Mouse (Mus musculus): Measurements from ENCODE around the gene Fdx1. TPM values are rescaled to one million over a fixed set of nuclear protein-coding genes. Genes with fewer than 3 reads are reported as not detected.

Fdx1 gene
- total RNA-seq, 2 experiments from 2014 or later, result 12.6 to 14.4 TPM

DNA sequence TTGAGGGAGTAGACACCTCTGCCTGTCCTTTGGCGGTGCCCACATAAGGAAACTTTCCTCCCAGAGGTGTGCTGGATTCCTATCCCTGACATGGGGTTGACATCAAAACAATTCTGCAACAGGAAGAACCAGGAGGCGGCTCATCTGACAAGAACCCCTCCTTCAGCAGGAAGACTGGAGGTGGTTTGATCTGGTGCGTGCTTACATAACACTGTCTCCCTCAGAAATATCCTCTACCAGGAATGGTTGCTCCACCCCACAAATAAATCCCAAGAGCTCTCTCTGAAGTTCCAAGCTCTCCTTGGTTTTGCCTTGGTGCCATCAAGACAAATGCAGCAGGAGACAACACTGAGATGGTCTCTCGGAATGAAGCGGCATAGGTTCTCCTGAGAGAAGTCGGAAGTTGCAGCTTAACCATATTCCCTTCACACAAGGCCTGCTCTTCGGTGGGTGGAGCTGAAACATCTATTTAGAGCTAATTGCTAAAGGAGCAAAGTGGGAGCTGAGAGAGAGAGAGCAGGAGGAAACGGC, 38.7 kb downstream of the Fdx1 start:
- intact Hi-C loops (cut with DNase I), result no loop called here
- DNase-seq (ENCODE audit: extremely low spot score in 1 of 2, low spot score in 2 of 2), result no peak

DNA sequence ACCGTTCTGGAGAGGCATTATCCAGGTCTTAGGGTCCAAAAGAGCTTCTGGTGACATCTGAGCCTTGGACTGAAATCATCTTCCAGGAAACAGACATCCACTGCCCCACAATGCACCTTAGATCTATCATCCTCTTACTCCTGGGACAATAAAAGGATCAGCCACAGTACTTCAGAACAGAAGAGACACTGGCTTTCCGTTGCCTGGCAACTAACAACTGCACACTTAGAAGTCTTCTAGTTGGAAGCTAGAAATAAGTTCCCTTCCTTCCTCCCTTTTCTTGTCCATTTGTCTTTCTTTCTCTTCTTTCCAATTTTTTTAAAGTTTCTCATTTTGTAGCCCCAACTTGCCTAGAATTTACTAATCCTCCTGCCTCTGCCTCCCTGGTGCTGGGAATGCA, 40.6 kb downstream of the Fdx1 start:
- no peak for DNase-seq (ENCODE audit: extremely low spot score in 1 of 2, low spot score in 2 of 2)
- intact Hi-C loops (cut with DNase I), result no loop called here

DNA sequence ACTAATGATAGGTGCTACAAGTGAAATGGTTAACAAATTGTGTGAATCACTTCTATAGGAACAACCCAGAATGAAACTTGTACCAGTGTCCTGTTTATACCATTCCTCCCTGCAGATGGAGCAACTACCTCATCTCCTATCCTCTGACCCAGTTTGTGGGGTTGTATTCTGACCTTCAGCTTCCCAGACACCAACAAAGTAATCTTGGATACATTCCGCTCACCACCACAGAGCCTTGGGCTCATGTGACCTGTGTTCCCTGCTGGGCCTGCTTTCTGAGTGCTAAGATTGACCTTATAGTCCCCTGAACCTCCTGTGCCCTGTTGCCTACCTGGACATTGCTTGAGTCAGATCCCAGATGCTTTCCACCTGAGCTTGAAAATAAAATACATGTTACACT, 47.8 kb downstream of the Fdx1 start:
- DNase-seq (ENCODE audit: extremely low spot score in 1 of 2, low spot score in 2 of 2), result no peak
- intact Hi-C loops (cut with DNase I), result no loop called here

DNA sequence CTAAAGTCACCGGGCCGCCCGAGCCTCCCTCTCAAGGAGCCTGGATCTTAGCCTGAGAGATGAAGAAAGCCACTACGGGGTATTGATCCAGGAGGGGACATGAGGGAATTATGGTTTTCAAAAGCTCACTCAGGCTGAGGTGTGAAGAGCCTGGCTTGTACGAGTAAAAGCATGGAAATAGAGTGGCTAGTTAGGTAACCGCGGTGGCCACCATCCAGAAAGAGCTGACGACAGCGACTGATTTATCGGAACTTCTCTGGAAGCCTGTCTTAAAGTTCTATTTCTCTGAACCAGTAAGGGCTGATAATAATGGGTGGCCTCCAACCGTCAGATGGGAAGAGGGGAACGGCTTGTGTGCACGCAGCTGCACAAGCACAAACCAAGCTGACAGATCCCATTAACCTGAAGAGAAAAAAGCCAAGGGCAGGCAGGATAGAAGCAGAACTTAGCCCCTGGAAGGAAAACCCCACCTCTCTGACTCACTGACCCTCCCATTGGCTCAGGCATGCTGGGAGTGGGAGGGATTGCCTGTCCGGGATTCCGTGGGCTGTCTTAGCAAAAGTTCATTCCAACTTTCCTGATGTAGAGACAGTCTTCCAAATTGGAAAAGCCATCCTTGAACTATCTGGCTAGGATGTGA, 48.8 kb downstream of the Fdx1 start:
- DNase-seq (ENCODE audit: extremely low spot score in 1 of 2, low spot score in 2 of 2), result no peak
- intact Hi-C loops (cut with DNase I), result no loop called here

DNA sequence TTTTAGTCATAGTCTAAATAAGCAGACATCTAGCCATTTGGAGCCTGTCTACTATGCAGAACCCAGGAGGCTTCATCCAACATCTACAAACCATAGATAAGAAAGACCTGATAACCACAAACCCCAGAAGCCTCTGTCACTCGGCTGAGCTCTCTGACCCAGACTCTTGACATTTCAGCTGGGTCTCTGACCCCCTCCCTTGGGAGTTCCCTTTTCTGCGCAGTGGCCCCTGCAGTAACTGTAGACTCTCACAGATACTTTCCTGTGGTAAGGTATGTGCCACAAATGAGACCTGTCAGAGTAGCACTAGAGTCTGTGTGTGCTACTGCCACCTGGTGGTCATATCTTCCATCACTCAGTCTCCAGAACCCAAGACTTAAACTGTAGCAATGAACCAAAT, 54.5 kb downstream of the Fdx1 start:
- DNase-seq (ENCODE audit: extremely low spot score in 1 of 2, low spot score in 2 of 2), result peak; percentile 58 to 68
- intact Hi-C loops (cut with DNase I), result loop anchor here (2.0 to 10.0 kb wide), 2 partner anchors 134 to 574 kb away; no protein-coding TSS in a partner anchor

DNA sequence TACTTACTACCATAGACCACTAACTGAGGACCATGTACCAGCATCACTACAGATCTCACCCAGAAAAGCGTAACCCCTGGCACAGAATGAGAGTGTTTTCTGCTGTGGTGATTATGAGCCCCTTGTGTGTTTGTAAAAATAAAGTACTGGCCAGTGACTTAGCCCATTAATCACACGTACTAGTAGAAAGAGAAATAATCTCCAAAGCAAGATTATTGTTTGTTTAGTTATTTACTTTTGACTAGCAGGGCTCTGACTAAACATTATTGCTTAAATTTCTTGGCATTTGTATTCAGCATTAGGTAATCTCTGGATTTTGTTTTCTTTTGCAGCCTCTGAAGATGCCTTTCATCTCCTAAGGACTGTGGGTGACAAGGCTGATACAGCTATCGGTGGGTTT, 55.1 kb downstream of the Fdx1 start:
- DNase-seq (ENCODE audit: extremely low spot score in 1 of 2, low spot score in 2 of 2), result no peak
- intact Hi-C loops (cut with DNase I), result loop anchor here (2.0 to 10.0 kb wide), 2 partner anchors 133 to 573 kb away; no protein-coding TSS in a partner anchor

DNA sequence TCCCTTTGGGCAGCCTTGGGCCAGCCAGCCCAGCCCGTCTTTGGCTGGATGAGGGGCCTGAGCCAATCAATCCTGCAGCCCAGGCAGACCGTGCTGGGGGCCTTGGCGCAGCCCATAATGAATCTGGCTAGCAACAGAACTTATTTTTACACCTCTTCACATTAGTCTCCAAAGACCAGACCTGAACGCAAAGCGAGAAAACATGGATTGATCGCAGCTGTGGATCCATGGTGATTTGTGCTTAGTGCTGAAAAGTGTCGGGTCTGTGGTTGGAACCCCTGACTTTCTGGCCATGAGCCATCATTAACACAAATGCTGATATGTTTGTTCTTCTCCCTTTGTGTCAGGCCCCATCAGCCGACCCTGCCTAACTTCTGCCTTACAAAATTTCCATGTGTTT, 56.4 kb downstream of the Fdx1 start:
- no peak for DNase-seq (ENCODE audit: extremely low spot score in 1 of 2, low spot score in 2 of 2)
- intact Hi-C loops (cut with DNase I), result loop anchor here (10.0 kb wide), 1 partner anchor 132 kb away; no protein-coding TSS in a partner anchor

Other genes starting within 250 kb of the Fdx1 start
- gene Arhgap20, start 198.2 kb downstream of the Fdx1 start, total RNA-seq (2021), result 10 to 100 TPM; 97.1 to 98.7 TPM
- gene Rdx, start 83.6 kb upstream of the Fdx1 start, total RNA-seq (2021), result 10 to 100 TPM; 54.1 to 54.4 TPM
- gene Zc3h12c, start 205.0 kb upstream of the Fdx1 start, total RNA-seq (2021), result 10 to 100 TPM; 10.7 to 11.8 TPM